Mouse (Mus musculus): ENCODE measurements around the gene Skint6. TPM values are rescaled to one million over a fixed set of nuclear protein-coding genes. Genes with fewer than 3 reads are reported as not detected.
"Not testable (repeated sequence)": the region's sequence is repeated elsewhere in the genome, so short reads cannot be mapped to it uniquely, and the experiment has no call there.

The Skint6 gene
- polyA plus RNA-seq (2012) = not detected in 2 replicates

DNA sequence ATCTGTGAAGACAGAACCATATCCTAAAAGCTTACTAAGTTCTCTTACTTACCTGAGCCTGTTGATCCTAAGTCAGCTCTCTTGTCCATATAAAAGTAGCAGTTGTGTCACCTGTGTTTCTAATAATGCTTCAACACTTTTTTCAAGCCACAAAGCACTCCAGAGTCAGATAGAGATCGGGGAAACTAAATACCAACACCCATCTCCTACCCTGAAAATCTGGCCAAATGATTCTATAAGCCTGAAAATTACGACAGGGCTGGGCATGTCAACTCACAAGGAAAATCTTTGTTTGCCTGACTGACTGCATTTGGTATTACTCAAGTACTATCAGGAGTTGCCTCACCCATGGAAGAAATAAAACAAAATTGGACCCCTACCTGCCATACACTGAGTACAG, at the start of gene Skint6:
Skint6 (minus strand) TSS at position 101 of the 400 bp plus-strand sequence.
- H3K4me1 ChIP-seq (ENCODE audit: control insufficient read depth) = no peaks in the 10 kb centered on the region
- TF ChIP-seq GATA1 (IDR thresholded peaks at IDR 0.05; ENCODE audit: low read length) (no peak), TAL1 (IDR thresholded peaks at IDR 0.05; ENCODE audit: low read length) (no peak)
- H3K4me3 ChIP-seq (replicated peaks) = no peak within 1 kb of the TSS
- no peaks in the 10 kb centered on the region for H3K27me3 ChIP-seq (ENCODE audit: control insufficient read depth)
- no peaks in the 10 kb centered on the region for H3K9me3 ChIP-seq (ENCODE audit: control insufficient read depth, low read length)
- H3K36me3 ChIP-seq (ENCODE audit: control insufficient read depth) = no peaks in the 10 kb centered on the region

DNA sequence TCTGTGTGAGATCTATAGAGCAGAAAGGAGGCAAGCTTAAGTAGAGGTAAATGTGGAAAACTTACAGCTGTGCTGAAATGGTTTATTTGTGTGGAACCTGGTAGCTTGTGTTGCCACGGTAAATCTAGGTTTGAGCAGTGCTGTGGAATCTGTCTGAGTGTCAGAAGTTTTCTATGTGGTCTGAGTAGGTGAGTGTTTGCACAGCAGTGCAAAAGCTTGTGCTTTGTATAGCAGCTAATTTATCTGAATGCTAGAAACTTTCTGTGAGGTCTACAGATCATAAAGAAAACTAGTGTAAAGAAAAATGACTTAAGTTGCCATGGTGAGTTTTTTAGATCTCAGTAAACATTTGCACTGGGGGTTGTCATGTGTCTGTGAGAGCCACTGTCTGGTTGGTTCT, 34.1 kb upstream of the Skint6 start:
- H3K9me3 ChIP-seq (ENCODE audit: control insufficient read depth, low read length) = no peaks in the 10 kb centered on the region
- no peak overlapping the region for H3K4me3 ChIP-seq (replicated peaks)
- H3K27me3 ChIP-seq (ENCODE audit: control insufficient read depth) = no peaks in the 10 kb centered on the region
- no peaks in the 10 kb centered on the region for H3K36me3 ChIP-seq (ENCODE audit: control insufficient read depth)
- no peaks in the 10 kb centered on the region for H3K4me1 ChIP-seq (ENCODE audit: control insufficient read depth)
- no peak for TF ChIP-seq TAL1 (IDR thresholded peaks at IDR 0.05; ENCODE audit: low read length)
- no peak for TF ChIP-seq GATA1 (IDR thresholded peaks at IDR 0.05; ENCODE audit: low read length)

DNA sequence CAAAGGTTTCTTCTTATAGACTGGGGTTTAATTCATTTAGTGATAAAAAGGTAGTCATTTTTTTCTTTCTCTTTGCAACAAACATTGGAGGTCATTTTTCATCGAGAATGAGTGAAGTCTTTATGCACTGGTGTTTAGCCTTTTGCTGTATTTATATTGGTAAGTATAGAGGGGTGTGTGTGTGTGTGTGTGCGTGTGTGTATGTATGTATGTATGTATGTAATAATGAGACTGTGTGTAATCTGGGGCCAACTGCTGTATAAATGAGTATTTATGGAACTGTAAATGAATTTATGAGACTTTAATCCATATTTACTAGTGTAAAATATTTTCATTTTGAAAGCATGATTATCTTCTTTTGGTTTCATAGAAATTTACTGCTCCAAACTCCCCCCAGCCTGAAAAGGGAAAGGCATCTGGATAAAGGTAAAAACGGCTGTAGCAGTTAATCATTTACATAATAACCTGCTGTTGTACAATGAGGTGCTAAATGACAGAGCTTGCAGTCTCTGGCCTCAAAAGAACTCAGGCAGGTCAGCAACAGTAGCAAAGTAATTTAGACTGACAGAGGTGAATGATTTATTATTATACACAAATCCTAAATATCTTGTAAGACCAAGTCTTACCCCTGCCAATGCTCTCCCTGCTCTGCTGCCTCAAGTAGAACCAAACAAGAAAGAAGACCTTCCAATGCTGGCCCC, 15.2 kb upstream of the Skint6 start:
- Histone ChIP-seq H3K4me1 (ENCODE audit: control insufficient read depth) (no peaks in the 10 kb centered on the region), H3K9me3 (ENCODE audit: control insufficient read depth, low read length) (no peaks in the 10 kb centered on the region), H3K36me3 (ENCODE audit: control insufficient read depth) (no peaks in the 10 kb centered on the region), H3K4me3 (replicated peaks) (no peak overlapping the region), H3K27me3 (ENCODE audit: control insufficient read depth) (no peaks in the 10 kb centered on the region)
- TF ChIP-seq GATA1 (IDR thresholded peaks at IDR 0.05; ENCODE audit: low read length) (no peak), TAL1 (IDR thresholded peaks at IDR 0.05; ENCODE audit: low read length) (no peak)

DNA sequence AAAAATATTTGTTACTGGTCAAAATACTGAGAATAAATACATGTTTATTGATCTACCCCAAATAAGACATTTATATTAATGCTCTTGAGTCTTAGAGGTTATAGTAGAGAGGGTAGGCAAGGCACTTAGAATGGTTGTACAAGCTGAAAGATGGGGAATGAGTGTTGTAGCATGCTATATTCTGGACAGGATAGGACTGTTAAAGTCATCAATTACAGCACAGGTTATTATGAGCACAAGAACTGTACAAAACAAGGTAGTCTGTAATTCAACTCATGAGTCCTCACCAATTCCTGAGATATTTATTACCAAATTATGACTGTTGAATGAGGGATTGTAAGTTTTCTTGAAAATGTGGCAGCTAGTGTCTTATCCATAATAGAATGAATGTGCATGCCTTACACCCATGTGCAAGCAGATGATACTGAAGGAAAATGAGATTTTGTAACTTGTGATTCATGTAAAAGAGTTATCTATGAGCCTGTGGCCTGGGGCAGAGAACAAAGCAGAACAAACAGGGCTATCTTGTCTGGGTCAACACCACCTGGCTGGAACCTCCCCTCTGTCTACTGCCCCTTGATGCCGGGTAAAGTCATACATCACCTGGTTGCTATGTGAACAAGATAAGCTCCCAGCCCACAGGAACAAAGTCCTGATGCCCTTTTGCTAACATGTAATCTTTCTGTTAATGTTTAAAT, 23.3 kb downstream of the Skint6 start:
- Histone ChIP-seq H3K4me3 (replicated peaks) (no peak overlapping the region), H3K27me3 (ENCODE audit: control insufficient read depth) (no peaks in the 10 kb centered on the region)
- TF ChIP-seq GATA1 (IDR thresholded peaks at IDR 0.05; ENCODE audit: low read length) = no peak
- no peak for TF ChIP-seq TAL1 (IDR thresholded peaks at IDR 0.05; ENCODE audit: low read length)

DNA sequence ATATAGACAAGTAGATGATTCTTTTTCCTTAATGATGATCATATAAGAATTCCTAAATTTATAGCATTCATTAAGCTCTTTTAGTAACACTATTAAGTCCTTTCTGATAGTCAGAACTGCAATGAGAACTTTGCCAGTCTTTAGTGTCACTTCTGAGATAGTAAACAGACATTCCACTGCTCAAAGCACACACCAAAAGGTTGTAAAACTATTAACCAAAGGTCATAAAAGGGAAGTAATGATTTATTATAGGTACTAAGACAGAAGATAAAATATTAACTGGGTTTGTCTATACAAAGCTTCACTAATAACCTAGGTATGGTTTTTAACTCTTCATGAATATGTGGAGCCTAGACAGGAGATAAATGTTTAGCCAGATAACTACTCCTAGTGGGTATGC, 41.0 kb downstream of the Skint6 start:
- Histone ChIP-seq H3K4me1 (ENCODE audit: control insufficient read depth) (no peaks in the 10 kb centered on the region), H3K27me3 (ENCODE audit: control insufficient read depth) (no peaks in the 10 kb centered on the region), H3K36me3 (ENCODE audit: control insufficient read depth) (no peaks in the 10 kb centered on the region), H3K9me3 (ENCODE audit: control insufficient read depth, low read length) (no peaks in the 10 kb centered on the region), H3K4me3 (replicated peaks) (no peak overlapping the region)
- TF ChIP-seq TAL1 (IDR thresholded peaks at IDR 0.05; ENCODE audit: low read length) = no peak
- TF ChIP-seq GATA1 (IDR thresholded peaks at IDR 0.05; ENCODE audit: low read length) = no peak

More for the DNA sequence above, 23.3 kb downstream of the Skint6 start:
- Histone ChIP-seq H3K9me3 (ENCODE audit: control insufficient read depth, low read length) (no peaks in the 10 kb centered on the region), H3K4me1 (ENCODE audit: control insufficient read depth) (no peaks in the 10 kb centered on the region), H3K36me3 (ENCODE audit: control insufficient read depth) (no peaks in the 10 kb centered on the region)

DNA sequence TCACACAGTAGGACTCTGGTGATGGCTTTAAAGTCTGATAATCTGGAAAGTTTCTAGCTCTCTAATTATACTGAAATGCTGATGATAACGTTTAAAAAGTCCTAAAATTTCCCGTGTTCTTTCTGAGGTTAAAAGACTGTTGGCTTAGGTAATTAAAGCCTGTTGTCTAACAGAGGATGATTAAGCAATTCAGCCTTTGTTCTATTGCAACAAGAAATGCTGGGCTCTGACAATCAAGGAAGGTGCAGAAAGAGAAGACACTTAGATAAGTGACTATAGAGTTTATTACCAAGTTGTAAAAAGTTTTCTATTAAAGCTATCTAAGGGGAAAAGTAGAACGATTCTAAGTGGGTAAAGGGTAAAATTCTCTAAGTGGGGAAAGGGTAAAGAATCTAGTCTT, 219.2 kb downstream of the Skint6 start:
- Histone ChIP-seq H3K36me3 (ENCODE audit: control insufficient read depth) (no peaks in the 10 kb centered on the region), H3K27me3 (ENCODE audit: control insufficient read depth) (no peaks in the 10 kb centered on the region), H3K4me1 (ENCODE audit: control insufficient read depth) (no peaks in the 10 kb centered on the region), H3K4me3 (replicated peaks) (no peak overlapping the region), H3K9me3 (ENCODE audit: control insufficient read depth, low read length) (no peaks in the 10 kb centered on the region)
- TF ChIP-seq TAL1 (IDR thresholded peaks at IDR 0.05; ENCODE audit: low read length) = no peak
- no peak for TF ChIP-seq GATA1 (IDR thresholded peaks at IDR 0.05; ENCODE audit: low read length)

DNA sequence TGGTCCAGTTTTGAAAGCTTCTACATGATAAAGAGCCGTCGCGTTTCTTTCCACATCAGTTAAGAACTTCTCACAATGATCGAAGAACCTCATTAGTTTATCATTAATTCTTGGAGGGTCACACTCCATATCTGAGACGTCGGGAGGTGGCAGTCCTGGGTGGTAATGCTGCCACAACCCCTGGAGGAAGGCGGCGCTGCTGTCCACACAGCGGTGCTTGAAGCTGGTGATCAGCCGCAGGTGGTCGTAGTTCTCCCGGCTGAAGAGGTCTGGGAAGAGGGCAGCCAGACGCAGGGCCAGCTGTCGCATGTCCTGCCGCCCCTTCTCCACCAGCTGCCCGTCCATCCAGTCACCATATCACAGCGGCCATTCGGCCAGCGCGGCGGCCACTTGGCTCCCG, 307.6 kb downstream of the Skint6 start:
- not testable (repeated sequence) for H3K4me1 ChIP-seq (ENCODE audit: control insufficient read depth); H3K27me3 ChIP-seq (ENCODE audit: control insufficient read depth); H3K9me3 ChIP-seq (ENCODE audit: control insufficient read depth, low read length); H3K36me3 ChIP-seq (ENCODE audit: control insufficient read depth); H3K4me3 ChIP-seq (replicated peaks)

DNA sequence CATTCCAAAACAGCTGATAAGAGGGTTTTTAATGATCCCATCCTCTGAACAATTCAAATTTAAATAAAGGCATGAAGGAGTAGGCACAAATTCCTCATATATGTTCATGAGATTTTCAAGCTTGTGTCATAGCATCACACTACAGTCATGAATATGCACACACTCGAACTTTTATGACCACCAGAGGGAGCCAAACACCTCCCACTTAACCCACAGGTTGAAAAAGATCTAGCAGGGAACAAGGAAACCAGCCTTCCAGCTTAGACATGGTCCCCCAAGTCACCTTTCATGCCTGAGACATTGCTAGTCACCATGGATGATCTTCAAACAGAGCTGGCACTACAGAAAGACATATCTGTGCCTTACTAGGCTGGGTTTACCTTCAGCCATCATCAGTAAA, 496.1 kb downstream of the Skint6 start:
- Histone ChIP-seq H3K27me3 (ENCODE audit: control insufficient read depth) (no peaks in the 10 kb centered on the region), H3K4me1 (ENCODE audit: control insufficient read depth) (no peaks in the 10 kb centered on the region), H3K4me3 (replicated peaks) (no peak overlapping the region), H3K9me3 (ENCODE audit: control insufficient read depth, low read length) (peaks cover 7% of the 10 kb centered on the region; the same call in 1 of the 2 replicates), H3K36me3 (ENCODE audit: control insufficient read depth) (no peaks in the 10 kb centered on the region)
- TF ChIP-seq TAL1 (IDR thresholded peaks at IDR 0.05; ENCODE audit: low read length) (no peak), GATA1 (IDR thresholded peaks at IDR 0.05; ENCODE audit: low read length) (no peak)

DNA sequence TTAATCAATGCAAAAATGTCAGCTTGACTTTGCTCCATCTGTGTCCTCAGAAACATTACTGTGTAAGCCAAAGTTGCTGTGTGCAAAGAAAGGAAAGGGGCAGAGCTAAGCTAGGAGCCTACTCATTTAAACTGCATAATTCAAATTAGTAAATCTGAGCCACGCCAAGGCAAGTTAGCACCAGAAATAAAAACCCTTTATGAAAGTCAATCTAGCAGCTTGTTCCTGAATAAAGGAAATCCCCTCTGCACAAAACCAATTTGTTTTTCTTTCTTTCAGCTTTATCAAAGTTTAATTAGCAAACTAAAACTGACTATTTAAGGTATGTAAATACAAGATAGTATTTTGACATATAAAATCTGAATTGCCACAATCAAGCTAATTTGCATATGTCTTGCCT, 512.0 kb downstream of the Skint6 start, which contains the start of gene Skint10:
Skint10 (minus strand) TSS at position 101 of the 400 bp plus-strand sequence.
- H3K36me3 ChIP-seq (ENCODE audit: control insufficient read depth) = no peaks in the 10 kb centered on the region
- no peak within 1 kb of the TSS for H3K4me3 ChIP-seq (replicated peaks)
- H3K4me1 ChIP-seq (ENCODE audit: control insufficient read depth) = no peaks in the 10 kb centered on the region
- TF ChIP-seq TAL1 (IDR thresholded peaks at IDR 0.05; ENCODE audit: low read length) (no peak), GATA1 (IDR thresholded peaks at IDR 0.05; ENCODE audit: low read length) (no peak)
- H3K9me3 ChIP-seq (ENCODE audit: control insufficient read depth, low read length) = no peaks in the 10 kb centered on the region
- H3K27me3 ChIP-seq (ENCODE audit: control insufficient read depth) = no peaks in the 10 kb centered on the region

All from erythroblast, embryonic 14.5 days (primary cell).